Mouse (Mus musculus): ENCODE data around the gene Ppp2ca. TPM values are rescaled to one million over a fixed set of nuclear protein-coding genes. Genes with fewer than 3 reads are reported as not detected.

Gene Ppp2ca
- total RNA-seq (2023) = 124 TPM

DNA sequence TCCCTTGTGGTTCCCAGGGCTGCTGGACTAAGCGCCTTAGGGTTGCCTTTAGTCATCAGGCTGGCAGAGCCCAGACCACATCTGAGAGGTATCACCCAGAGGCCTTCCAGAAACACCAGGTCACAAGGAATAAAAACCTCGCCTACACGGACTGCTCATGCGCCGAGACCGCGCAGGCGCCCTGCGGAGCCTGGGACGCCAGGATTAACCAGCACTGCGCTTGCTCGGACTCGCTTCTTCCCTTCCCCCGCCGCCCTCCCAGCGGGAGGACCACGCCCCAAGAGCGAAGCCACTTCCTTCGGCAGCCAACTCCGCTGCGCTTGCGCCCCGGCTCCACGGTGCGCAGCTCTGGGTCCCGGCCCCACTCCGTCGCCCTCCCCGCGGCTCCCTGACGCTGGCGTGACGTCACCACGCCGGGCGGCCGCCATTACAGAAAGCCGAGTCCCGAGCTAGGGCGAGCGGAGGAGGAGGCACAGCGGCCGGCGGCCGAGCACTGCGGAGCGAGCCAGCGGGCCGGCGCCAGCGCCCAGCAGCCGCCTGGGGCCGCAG lies at the start of gene Ppp2ca:
TSS of gene Ppp2ca (plus strand) at position 284 of the 549 bp plus-strand sequence.

DNA sequence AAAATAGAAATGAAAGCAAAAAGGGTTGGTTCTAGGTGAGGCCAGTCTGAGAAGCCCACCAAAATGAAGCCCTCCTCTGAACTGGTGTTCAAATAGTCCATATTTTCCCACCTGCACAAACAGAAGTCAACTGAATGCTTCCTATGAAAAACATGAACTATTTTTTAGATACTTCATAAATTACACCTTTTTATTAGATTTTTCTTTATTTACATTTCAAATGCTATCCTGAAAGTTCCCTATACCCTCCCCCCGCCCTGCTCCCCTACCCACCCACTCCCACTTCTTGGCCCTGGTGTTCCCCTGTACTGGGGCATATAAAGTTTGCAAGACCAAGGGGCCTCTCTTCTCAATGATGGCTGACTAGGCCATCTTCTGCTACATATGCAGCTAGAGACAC lies 46.9 kb downstream of the Ppp2ca start, which contains the start of gene Olfr1373:
TSS of gene Olfr1373 (minus strand) at position 101 of the 400 bp plus-strand sequence.

Other genes with a start within 250 kb of the Ppp2ca start
- 66.0 TPM for gene Jade2, start 241.0 kb upstream of the Ppp2ca start, total RNA-seq (2023)
- gene Cdkn2aipnl, start 131.0 kb upstream of the Ppp2ca start, total RNA-seq (2023) = 52.3 TPM
- 244 TPM for gene Ube2b, start 97.9 kb upstream of the Ppp2ca start, total RNA-seq (2023)
- 2.2 TPM for gene Cdkl3, start 94.5 kb upstream of the Ppp2ca start, total RNA-seq (2023)
- gene Olfr1373, start 46.8 kb downstream of the Ppp2ca start, total RNA-seq (2023) = not detected
- gene Olfr1371, start 115.3 kb downstream of the Ppp2ca start, total RNA-seq (2023) = not detected
- 178 TPM for gene Skp1a, start 133.3 kb downstream of the Ppp2ca start, total RNA-seq (2023)
- gene Tcf7, start 184.3 kb downstream of the Ppp2ca start, total RNA-seq (2023) = 1,345 TPM